Mouse (Mus musculus) frontal cortex, adult 2 months (tissue): ENCODE measurements at regions not wholly inside any gene's neighbourhood (a gene's known extent, or its start where the extent isn't known, plus 50 kb on each side); places are given as distances from the start of the nearest gene placed in this dataset.

Experiments used
- DNase-seq, 2 experiments: peaks; one replicate each; pipeline ENCODE4 v3.0.0; 2022; ENCODE audit warnings: low spot score in 1 of 2; ENCODE audit errors: extremely low spot score in 1 of 2

- no peak for DNase-seq
These were observed 235.4 kb upstream of the Ferd3l start for GRCm38 (mm10) chr12:33692870-33693269.

GRCm38 (mm10) chr12:33714392-33714791, 213.8 kb upstream of the Ferd3l start:
- no peak for DNase-seq

- DNase-seq = no peak
These were observed 212.2 kb upstream of the Ferd3l start for GRCm38 (mm10) chr12:33715997-33716396.

GRCm38 (mm10) chr12:33717053-33717452, 211.2 kb upstream of the Ferd3l start:
- DNase-seq = no peak

- DNase-seq = no peak
These were observed 210.5 kb upstream of the Ferd3l start for GRCm38 (mm10) chr12:33717601-33718260.

GRCm38 (mm10) chr12:33719063-33719462, 209.2 kb upstream of the Ferd3l start:
- peak in 1 of 2 experiments; percentile 5 for DNase-seq

GRCm38 (mm10) chr12:33731937-33732336, 196.3 kb upstream of the Ferd3l start:
- no peak for DNase-seq

GRCm38 (mm10) chr12:33775563-33776468, 152.4 kb upstream of the Ferd3l start:
- no peak for DNase-seq

- DNase-seq = no peak
These were observed 149.7 kb upstream of the Ferd3l start for GRCm38 (mm10) chr12:33778477-33778876.

GRCm38 (mm10) chr12:33779898-33780297, 148.3 kb upstream of the Ferd3l start:
- DNase-seq = no peak

- no peak for DNase-seq
These were observed 123.9 kb upstream of the Ferd3l start for GRCm38 (mm10) chr12:33804206-33804791.

- DNase-seq = no peak
These were observed 102.7 kb upstream of the Ferd3l start for GRCm38 (mm10) chr12:33825571-33825970.

GRCm38 (mm10) chr12:33849088-33849487, 79.1 kb upstream of the Ferd3l start:
- DNase-seq = no peak

- no peak for DNase-seq
These were observed 76.5 kb upstream of the Ferd3l start for GRCm38 (mm10) chr12:33851736-33852135.
